Mouse (Mus musculus): ENCODE measurements around the gene Pabpn1.

Gene Pabpn1

DNA sequence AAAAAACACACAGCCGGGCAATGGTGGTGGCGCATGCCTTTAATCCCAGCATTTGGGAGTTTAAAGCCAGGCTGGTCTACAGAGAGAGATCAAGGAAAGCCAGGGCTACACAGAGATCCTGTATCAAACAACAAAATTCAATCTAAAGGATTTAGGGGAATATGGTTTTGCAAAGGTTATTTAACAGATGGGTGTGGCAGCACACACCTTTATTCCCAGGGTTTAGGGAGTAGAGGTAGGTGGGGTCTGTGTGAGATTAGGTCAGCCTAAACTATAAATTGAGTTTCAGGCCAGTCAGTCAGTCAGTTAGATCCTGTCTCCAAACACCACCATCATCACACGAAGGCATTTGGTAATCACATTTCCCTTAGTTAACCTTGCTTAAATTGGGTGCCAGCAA lies at the start of gene Pabpn1:
Gene Pabpn1, plus strand, starts transcription at position 301 of the 400 bp plus-strand sequence.
- DNase-seq (ENCODE audit: low spot score in 2 of 2): no peak

DNA sequence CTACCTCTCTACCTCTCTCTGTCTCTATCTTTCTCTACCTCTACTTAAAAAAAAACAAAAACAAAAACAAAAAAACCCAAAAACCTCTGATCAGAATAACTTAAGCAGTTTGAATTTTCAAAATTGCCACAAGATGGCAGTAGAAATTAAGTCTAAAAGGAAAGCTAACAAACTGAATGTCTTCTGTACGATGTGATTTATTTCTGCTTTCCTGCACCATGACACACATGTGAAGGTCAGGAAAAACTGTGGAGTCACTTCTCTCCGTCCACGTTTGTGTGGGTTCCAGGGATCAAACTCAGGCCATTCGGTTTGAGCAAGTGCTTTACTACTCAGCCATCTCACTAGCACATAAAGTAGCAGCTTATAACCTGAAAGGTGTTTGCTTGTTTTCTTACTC lies 48.8 kb upstream of the Pabpn1 start:
- DNase-seq (ENCODE audit: low spot score in 2 of 2): no peak

DNA sequence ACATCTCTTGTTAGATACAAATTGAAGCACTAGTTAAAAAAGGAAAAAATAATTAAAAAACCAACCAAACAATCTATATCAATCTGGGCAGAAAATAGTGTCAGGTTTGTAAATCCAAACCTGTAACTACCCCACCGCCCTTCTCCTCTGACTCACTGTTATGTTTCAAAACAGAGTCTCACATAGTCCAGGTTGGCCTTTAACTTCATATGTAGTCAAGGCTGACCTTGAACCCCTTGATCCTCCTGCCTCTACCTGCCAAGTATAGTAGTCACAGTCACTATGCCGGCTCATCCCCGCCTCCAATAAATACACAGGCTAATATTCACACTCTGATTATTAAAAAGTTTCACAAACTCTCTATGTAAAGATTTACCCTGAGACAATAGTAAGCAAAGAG lies 36.6 kb upstream of the Pabpn1 start:
- no peak for DNase-seq (ENCODE audit: low spot score in 2 of 2)

DNA sequence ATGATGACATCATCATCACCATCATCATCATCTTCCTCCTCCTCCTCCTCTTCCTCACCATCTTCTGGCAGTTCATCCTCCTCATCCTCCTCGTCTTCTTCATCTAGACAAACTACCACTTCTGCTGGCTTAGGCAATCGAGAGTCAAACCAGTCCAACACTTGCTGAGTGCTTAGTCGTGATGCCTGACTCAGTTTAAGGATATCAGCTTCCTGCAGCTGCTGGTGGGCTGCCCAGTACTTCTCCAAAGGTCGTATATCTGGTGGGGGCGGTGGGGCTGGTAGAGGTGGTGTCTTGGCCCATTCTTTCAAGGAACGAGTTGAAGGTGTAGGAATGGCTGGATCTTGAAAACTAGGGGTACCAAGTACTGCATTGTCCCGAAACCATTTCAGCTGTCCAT lies 35.6 kb upstream of the Pabpn1 start:
- no peak for DNase-seq (ENCODE audit: low spot score in 2 of 2)

DNA sequence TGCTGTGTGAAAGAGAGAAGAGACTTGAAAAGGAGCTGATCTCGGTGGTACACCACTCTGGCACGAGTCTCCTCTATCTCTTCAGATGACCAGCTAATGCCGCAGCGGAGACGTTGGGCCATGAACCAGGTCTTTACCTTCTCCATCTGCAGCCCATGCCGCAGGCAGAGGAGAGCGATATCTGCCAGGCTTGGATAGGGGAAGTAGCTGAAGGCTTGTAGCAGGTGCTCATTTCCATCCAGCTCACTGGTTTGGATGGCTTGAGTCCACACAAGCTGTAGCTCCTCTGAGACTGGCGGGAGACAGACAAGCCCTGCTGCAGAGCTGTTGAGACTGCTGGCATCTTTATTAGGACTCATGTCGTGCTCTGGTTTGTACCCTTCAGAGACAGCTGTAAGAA lies 34.4 kb upstream of the Pabpn1 start:
- DNase-seq (ENCODE audit: low spot score in 2 of 2): no peak

DNA sequence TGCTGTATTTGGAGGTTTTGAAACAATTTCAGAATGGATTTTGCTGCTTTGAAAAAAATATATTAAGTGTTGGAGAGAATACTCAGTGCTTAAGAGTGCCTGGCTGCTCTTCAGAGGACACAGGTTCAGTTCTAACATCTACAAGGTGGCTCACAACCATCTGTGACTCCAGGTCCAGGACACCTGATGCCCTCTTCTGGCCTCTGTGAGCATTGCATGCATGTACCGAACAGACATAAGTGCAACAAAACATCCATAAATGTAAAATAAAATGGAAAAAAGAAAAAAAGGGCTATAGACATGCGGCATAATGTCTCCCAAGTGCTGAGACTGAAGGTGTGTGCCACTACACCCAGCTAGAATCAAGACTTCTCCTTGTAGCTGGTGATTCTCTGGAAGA lies 31.8 kb upstream of the Pabpn1 start:
- peak; percentile 43 to 78 for DNase-seq (ENCODE audit: low spot score in 2 of 2)

DNA sequence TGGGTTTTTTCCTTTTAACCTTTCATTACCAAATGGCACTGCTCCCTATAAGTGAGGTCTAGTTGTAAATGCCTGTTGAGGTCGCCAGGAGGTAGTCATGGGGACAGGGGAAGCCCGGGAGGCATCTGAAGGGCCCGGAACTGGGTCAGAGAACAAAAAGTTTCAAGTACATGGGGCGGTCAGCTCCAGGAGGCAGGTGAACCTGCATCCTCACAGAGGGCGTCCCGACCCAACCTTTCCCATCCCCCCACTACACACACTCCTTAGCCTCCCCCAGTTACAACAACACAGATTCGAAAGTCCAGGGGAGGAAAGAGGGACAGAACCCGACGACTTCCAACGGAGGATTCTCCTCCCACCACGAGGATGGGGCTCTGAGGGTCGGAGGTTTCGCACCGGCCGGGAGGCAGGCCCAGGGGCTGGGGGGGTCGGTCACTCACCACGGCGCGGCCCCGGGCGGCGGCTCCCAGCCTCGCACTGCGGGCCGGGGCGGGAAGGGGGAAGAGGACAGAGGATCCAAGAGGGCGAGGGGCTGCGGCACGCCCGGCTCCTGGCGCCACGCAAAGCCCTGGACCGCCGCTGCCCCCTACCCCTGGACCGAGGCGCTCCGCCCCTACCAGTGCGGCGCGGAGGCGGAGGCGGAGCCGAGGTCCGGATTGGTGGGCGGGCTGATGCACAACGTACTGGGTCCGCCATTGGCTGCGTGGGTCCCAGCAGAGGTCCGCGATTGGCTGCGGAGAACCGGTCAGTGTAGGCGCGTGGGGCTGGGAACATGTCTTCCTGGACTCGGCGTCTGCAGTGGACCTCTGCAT lies 28.6 kb upstream of the Pabpn1 start:
- DNase-seq (ENCODE audit: low spot score in 2 of 2): peak; percentile 88 to 93

DNA sequence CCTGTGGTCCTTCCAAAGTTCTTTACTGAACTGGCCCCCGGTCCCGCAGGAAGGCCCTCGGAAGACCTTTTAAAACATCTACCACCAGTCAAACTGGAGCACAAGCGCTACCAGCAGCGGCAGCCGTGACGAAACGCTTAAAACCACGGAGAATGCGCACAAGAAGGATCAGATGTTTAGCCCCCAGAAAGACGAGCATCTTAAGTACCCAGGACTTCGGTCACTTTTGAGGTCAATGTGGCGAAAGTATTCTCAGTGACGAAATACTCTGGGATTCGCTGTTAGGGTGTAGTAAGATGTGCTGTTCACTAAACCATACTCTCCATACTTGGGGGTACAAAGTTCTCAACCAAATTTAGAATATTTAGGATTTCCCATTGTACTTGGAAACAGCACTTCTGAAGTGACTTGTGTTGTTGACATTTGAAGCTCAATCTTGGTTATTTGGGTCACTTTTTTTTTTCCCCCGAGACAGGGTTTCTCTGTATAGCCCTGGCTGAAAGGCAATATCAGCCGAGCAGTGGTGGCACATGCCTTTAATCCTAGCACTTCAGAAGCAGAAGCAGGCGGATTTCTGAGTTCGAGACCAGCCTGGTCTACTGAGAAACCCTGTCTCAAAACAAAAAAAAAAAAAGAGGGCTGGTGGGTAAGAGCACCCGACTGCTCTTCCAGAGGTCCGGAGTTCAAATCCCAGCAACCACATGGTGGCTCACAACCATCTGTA lies 27.8 kb upstream of the Pabpn1 start:
- DNase-seq (ENCODE audit: low spot score in 2 of 2): no peak

DNA sequence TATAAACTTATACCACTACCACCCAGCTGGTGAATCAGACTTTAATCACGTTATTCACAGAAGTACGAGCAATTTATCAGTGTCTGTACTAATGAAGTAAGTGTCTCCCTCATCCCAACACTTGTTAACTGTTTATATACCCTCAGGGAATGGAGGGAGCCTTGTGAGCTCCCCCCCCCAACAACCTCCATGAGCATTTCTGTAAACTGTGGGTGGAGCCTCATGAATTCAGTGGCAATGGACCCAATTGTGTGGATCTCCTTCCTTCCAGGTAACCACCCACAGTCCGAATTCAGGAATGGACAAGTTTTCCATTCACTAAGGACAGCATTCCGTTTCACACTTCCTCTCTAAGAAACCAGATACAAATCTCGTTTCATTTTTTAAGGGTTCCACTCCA lies 26.7 kb upstream of the Pabpn1 start:
- DNase-seq (ENCODE audit: low spot score in 2 of 2): no peak

DNA sequence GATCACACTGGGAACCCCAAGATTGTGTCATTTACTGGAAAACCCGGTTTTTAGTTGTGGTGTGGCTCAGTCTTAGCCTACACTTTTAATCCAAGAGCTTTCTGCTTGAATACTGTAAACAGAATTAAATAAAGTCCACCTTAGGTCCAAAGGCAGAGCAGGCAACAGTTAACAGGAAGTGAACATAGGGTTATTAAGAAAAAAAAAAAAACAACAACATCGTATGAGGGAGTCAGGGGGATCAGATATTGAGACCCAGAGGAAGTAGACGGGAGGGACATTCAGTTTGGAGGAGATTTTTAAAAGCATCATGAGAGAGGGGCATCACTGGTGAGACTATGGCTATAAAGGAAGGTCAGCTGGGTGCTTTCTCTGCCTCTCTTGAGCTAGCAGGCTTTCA lies 26.0 kb upstream of the Pabpn1 start:
- DNase-seq (ENCODE audit: low spot score in 2 of 2): no peak

DNA sequence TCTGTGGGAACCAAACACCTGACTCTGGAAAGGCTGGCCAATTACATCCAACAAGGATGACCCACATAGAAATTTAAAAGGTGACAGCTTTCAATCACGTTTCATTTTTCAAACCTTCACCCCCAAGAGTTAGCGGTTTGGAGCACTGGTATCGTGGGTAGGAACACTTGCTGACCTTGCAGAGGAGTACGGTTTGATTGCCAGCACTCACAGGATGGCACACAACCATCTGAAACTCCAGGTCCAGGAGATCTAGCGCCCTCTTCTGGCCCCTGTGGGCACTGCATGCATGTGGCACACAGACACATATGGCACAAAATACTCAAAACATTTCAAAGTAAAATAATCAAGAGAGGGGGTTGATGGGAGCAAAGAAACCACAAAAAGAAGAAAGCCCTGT lies 25.4 kb upstream of the Pabpn1 start:
- peak; percentile 31 to 81 for DNase-seq (ENCODE audit: low spot score in 2 of 2)

DNA sequence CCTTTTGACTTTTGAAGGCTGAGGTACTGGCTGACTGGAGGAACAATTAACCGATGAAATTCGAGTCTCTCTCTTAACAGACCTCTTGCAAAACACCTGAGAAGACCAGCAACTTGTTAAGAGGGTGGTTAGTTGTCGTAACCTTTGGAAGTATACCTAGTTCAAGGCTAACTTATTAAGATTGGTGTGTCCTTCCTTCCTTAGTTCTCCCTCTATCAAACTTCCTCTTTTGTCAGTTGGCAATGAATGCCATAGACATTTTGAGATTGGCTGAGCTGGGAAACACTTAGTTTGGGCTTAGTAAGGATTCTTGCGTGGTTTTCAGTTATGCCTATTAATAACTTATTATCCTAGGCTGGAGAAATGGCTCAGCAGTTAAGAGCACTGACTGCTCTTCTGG lies 24.3 kb upstream of the Pabpn1 start:
- DNase-seq (ENCODE audit: low spot score in 2 of 2): no peak

DNA sequence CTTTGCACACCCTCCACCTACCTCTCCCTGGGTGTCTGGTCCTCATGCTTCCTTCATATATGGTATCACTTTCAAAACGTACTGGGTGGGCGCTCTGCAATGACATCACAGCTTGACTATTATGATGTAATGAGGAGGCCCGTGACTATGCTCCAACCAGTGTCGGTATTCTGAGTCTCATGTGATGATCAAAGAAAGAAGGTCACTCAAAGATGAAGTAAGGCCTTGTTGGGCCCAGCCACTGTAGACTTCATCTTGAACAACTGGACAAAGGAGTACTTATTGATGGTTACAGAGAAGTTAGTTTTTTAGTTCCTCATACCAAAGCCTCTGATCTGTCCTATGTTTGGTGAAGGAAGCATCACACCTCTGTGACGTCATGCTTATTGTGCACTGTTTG lies 21.4 kb upstream of the Pabpn1 start, which contains the start of gene Homez:
Gene Homez, minus strand, starts transcription at position 101 of the 400 bp plus-strand sequence.
- no peak for DNase-seq (ENCODE audit: low spot score in 2 of 2)

DNA sequence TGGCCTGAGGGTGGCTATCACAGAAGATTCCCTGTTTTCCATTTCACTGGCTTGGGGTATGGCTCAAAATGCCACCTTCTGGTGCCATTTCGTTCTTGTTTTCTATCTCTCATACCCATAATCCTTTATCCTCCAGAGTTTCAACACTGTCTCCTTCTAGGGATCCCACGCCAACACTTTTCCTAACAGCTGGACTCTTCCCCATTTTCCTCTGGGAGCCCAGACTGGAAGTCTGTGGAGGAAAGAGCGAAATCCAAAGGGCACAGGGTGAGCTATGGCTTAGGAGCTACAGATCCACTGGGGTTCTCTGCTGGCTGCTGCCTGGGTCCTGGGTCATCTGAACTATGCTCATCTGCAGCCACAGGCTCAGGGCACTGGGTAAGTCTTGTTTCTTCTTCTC lies 18.1 kb upstream of the Pabpn1 start:
- DNase-seq (ENCODE audit: low spot score in 2 of 2): no peak

DNA sequence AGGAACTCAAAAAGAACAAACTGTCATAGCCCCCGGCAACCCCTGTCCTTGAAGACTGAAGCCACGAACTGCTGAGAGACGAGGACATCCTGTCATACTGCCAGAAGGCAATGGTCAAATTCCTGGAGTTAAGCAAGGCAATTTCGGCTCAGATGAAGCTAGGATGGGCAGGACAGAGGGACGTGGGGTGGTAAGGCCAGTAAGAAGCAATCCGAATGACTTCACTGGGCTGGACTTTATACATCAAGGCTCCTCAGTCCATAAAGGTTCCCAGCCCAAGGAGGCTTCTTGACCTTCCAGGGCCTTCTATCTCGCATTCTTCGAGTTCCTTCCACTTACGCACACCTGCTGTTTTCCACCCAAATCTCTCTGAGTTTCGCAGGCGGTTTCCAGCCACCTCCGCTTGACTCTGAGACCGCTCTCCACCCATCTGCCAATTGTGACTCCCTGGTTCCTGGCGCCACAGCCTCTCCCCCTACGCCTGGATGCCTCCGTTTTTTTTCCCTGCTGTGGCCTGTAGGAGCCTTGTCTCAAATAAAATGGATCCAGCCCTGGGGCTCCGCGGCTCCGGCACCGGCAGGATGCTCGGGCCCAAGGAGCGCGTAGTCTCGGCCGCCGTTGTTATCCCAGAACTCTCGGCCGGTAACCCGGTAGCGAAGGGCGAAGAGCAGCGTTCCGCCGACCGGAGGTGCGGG lies 16.3 kb upstream of the Pabpn1 start:
- DNase-seq (ENCODE audit: low spot score in 2 of 2): no peak

DNA sequence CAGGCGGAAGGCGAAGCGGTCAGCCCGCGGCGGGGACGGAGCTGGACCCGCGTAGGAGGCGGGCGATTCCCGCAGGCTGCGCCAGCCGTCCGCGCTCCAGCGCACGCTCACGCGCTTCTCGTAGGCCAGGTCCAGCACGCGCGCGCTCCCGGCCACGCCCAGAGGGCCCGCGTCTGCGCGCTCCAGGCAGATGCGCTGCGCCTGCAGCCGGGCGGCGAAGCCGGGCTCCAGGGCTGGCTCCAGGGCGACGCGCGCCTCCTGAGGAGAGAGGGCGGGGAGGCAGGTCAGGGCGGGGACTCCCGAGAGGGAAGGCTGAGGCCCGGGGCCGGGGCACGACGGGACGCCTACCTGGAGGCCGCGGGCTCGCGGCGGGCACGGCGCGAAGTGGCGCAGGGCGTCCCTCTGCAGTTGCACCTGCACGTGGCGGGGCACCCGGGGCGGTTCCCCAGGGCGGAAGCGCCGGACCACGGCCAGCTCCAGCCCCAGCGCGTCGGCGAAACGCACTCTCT lies 15.7 kb upstream of the Pabpn1 start:
- DNase-seq (ENCODE audit: low spot score in 2 of 2): peak; percentile 78 to 90

DNA sequence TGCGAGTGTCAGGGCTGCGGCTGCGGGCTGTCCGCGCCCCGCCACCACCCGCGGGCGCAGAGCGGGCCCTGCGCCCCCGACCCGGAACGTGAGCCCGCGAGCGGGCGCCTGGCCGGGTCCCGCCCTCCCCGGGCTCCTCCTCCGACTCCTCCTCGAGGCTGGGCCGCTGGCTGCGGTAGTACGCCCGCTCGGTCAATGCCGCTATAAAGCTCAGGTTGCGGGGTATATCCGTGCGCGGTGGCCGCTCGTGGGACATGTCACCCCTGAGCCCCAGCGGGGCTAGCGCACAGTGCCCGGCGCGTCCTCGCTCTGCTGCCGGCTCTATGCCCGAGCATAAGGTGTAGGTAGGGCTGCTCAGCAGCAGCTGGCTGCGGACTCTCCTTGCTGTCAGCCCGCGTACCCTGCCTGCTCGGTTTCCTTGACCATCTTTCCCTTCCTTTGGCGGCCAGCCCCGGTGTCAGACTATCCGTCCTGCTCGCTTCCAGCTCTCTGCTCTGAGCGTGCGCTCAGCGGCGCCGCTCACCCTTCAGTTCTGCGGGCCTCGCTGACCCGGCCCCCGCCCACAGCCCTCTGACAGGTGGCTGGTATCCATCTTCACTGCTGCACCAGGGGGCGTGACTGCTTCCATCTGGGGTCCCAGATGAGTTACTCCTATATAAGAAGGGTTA lies 15.1 kb upstream of the Pabpn1 start, which contains the start of gene Ppp1r3e:
Gene Ppp1r3e, minus strand, starts transcription at position 503 of the 668 bp plus-strand sequence.
- peak; percentile 52 to 80 for DNase-seq (ENCODE audit: low spot score in 2 of 2)

DNA sequence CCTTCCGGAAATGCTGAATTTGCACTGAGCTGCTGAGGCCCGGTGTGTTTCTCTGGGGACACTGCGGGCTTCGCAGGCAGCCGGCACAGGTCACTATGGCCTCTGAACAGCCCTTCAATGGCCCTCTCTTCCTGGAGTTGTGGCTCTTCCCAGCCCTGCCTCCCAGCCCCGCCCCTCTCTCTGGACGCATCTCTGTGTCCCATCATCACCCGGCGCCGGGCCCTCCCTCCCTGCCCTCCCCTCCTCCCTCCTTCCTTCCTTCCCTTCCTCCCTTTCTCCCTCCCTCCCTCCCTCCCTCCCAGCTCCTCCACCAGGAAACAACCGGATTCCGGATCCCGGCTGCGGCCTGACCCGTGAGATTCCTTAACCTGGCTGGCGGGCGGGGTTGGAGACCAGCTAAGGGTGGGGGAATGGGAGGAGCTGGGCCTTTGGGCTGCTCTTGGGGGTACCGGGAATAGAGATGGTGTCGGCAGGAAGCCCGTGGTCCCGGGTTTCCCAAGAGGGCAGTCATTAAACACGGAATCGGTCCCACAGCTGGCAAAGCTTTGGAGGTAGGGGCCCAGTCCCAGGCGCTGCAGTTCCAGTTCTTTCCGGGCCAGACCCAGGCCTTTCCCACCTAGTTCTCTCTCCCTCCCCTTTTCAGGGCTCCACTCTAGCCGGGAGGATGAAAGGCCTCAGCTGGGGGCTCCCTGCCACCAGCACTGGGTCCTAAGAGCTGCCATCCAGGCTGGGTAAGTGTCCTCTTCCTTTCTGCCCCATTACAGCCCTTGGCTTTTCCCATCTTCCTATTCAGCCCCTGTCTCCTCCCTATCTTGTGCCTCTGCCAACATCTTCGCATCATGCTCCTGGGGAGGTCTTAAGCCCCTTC lies 8.9 kb upstream of the Pabpn1 start, which contains the start of the genes Bcl2l2 and Gm20521:
Gene Bcl2l2, plus strand, starts transcription at position 224 of the 868 bp plus-strand sequence.
Gene Gm20521, plus strand, starts transcription at position 288 of the 868 bp plus-strand sequence.
- DNase-seq (ENCODE audit: low spot score in 2 of 2): peak; percentile 47 to 74

DNA sequence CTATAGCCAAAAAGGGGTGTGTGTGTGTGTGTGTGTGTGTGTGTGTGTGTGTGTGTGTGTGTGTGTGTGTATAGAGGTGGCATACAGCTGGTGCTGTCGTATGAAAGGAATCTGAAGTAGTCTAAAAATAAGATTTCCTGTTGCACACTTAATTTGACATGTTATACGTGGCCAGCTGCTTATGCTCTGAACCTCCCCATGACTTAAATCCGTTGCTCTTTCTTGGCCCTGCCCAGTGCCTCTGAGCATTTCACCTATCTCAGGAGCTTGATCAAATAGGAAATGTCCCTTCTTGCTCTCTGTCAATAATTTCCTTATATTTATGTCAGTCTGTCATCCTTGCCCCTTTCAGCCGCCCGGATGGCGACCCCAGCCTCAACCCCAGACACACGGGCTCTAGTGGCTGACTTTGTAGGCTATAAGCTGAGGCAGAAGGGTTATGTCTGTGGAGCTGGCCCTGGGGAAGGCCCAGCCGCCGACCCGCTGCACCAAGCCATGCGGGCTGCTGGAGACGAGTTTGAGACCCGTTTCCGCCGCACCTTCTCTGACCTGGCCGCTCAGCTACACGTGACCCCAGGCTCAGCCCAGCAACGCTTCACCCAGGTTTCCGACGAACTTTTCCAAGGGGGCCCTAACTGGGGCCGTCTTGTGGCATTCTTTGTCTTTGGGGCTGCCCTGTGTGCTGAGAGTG lies 8.1 kb upstream of the Pabpn1 start:
- no peak for DNase-seq (ENCODE audit: low spot score in 2 of 2)

DNA sequence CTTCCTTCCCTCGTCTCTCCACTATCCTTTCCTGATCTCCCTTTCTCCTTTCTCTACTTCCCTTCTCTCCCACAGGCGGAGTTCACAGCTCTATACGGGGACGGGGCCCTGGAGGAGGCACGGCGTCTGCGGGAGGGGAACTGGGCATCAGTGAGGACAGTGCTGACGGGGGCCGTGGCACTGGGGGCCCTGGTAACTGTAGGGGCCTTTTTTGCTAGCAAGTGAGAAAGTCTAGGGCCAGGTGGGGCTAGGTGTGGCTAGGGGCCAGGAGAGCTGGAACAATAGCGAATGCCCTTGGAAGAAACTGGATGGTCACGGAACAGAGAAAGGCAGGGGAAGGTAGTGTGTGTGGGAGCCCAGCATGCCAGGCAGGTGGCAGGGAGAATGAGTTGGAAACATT lies 7.0 kb upstream of the Pabpn1 start:
- DNase-seq (ENCODE audit: low spot score in 2 of 2): no peak

Measured in spleen, postnatal 4 days (tissue).